Mouse (Mus musculus): ENCODE data around the gene Krt14.

- TF ChIP-seq CTCF (IDR thresholded peaks at IDR 0.05; ENCODE audit: low read depth, low read length) (no peak), TAL1 (conservative IDR thresholded peaks at IDR 0.05; ENCODE audit: low read depth, low read length) (no peak)
Observed at GRCm38 (mm10) chr11:100203448-100203847, 3.9 kb downstream of the Krt14 start.
